Mouse (Mus musculus): ENCODE data around the gene Duoxa1.
"Not testable (repeated sequence)": the region's sequence is repeated elsewhere in the genome, so short reads cannot be mapped to it uniquely, and the experiment has no call there.

Duoxa1 gene

DNA sequence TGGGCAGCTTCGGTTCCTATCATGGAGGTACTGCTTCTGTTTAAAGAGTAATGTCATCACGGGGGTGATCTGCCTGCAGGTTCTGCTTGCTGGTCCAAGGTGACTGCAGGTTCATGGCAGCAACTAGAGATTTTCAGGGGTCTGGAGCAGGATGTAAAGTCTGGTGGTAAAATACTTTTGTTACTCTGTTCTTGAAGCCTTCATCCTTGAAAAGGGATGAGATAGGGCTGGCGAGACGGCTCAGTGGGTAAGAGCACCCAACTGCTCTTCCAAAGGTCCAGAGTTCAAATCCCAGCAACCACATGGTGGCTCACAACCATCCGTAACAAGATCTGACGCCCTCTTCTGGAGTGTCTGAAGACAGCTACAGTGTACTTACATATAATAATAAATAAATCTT is 16.8 kb upstream of the Duoxa1 start:
- not testable (repeated sequence) for DNase-seq (ENCODE audit: low spot score)

DNA sequence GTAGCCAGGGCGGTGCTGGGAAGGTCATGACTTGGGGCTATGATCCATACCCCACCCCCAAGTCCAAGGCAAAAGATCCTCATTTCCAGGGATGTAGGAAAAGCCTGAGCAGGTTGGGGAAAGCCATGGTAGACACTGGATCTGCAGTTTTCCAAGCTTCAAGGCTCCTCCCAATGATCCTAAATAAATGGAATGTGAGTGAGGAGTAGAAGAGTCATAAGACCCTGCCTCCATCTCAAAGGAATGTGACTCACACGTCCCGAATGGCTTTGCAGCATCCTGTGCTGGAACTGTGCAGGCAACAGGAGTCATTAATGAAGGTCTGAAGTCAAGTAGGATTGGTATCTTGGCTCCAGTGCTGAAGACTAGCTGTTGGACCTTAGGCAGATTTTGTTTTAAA is 14.5 kb upstream of the Duoxa1 start:
- DNase-seq (ENCODE audit: low spot score), result no peak

DNA sequence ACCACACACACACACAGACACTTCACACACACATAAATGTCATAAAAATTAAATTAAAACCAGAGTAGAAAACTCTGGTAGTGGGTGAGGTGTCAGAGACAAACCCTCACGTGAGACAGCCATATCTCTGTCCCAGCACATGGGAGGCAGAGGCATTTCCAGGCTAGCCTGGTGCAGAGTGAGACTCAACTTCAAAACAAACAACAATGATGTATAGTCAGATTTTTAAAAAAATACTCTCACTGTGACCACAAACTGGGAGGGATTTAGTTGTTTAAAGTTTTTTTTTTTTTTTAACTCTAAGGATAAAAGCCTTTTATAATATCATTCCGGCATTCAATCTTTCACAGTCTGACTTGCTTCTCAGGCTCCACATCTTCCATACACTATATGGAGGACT is 11.8 kb upstream of the Duoxa1 start:
- DNase-seq (ENCODE audit: low spot score), result no peak

DNA sequence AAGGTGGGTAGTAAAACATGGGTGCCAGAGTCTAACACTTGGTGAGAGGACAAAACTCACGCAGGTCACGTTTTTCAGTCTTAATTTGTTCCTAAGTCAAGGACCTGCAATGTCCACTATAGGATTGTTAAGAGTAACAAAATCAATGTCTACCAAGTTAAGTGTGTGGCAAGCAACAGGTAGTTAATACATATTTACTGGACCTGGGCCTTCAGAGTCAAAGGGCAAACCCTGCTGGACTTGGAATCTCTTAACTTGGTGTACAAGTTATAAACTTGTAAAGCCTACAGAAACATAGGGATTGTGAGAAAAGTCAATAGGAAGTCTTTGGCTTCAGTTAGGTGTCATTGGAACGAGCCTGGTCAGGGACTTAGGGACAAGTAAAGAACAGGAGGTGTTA is 11.1 kb upstream of the Duoxa1 start:
- DNase-seq (ENCODE audit: low spot score), result no peak

DNA sequence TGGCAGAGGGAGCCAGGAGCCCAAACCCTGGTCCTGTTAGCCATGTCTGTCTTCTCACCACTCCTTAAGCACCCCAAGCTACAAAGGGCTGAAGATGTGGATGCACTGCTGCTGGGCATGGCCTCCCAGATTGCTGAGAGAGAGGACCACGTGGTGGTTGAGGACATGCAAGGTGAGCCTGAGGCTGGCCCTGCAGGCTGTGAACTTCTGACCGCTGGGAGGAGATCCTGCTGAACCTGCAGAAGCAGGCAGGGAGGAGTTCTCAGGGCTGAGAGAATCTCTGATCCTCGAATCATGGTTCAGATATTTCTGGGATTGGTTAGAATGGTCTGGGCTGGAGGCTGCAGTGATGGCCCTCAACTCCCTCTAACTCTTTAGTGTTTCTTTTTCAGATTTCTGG is 10.4 kb upstream of the Duoxa1 start:
- no peak for DNase-seq (ENCODE audit: low spot score)

DNA sequence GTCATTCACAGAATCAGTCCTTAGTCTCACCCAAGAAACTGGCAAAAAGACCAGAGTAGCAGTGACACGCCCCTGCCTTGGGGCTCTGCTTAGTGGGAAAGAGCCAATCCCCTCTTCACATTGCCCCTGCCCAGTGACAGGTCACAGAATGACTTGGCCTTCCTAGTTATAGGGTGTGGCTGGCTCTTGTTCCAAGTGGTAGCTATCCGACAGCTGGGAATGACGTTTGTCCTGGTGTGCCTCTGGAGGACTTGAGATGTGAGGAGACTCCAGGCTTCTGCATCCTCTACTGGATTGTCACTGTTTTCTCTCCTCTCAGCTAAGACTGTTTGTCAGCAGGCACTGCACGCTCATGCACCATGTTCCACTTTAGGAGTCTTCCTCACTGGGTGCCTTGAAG is 3.9 kb upstream of the Duoxa1 start:
- DNase-seq (ENCODE audit: low spot score), result no peak

DNA sequence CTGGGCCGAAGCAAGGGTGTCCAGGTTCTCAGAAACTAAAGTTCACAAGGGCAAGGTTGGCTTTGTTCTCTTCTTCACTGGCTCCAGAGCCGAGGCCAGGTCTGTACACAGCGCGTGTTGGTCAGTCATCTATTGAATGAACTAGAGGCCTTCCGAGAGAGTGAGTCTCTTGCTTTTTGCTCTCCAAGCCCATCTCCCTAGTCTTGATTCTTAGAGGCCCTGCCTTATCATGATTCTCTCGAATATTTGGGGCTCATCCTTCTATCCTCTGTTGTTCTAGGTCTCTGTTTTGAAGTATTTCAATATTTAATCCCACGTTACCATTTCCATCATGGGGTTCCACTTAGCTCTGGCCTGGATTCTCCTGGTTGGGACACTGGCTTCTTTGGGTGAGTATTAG is 1.8 kb upstream of the Duoxa1 start, which contains the start of gene Duox1:
Gene Duox1 (plus strand): TSS at position 301 of the 400 bp plus-strand sequence.
- no peak for DNase-seq (ENCODE audit: low spot score)

DNA sequence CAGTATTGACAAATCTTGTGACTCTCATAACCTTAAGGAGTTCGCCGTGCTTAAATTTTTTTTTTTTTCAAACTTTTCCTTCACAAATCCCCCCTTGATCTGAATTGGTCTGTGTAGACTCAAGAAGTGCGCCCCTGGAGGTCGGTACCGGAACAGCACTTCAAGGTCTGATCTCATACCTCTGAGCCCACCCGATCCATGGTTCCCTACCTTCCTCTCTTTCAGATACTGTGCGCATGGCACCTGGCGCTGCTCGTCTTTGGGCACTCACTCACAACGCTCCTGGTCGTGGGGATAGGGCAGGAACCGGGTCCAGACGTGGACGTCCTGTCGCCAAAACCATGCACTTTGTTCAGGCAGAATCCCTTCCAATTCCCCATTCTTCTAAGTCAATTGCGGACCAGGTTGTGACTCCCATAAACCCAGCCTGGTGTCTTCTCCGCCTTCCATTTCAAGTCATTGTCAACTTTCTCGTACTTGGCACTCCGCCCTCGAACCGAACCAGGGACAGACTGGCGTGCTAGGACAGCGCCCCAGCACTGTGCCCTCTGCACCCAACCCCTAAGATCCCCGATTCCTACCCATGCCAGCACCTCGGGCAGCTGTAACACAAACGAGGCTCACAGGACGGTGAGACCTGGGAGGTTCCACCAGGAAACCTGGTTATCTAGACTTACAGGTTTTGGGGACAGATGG is 660 bp downstream of the Duoxa1 start:
- DNase-seq (ENCODE audit: low spot score), result peak; percentile 82

DNA sequence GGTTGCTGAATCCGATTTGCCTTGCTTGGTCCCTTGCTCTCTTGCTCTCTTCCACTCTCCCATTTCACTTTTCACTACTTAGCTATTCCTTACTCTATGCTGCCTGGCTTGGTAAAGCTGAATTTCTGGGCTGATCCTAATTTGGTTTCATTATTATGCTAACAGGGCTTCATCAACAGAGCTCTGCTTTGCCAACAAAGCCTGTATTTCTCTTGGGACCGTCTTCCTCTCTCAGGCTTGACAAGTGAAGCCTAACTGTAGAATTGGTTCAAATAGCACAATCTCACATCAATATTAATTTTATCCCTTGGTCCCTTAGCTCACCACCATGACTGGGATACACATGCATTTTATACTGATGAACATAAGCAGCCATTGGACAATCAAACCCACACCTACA is 2.0 kb downstream of the Duoxa1 start:
- DNase-seq (ENCODE audit: low spot score), result no peak

DNA sequence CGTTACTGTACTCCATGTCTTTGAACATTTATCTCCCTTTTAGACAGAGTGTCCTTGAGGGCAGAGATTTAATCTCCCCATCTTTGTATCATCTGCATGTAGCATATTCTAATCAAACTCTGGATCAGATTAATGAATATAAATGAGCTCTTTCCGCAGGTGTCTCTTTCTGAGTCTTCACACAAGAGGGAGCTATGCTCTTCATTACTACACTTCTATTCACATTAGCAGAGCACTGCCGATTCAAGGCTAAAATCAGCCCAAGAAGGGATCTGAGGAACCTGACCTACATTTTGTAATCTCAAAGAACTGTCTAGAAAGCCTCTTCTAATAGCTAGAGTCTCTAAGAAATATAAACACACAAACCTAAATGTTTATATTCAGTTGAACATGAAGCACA is 3.9 kb downstream of the Duoxa1 start:
- no peak for DNase-seq (ENCODE audit: low spot score)

DNA sequence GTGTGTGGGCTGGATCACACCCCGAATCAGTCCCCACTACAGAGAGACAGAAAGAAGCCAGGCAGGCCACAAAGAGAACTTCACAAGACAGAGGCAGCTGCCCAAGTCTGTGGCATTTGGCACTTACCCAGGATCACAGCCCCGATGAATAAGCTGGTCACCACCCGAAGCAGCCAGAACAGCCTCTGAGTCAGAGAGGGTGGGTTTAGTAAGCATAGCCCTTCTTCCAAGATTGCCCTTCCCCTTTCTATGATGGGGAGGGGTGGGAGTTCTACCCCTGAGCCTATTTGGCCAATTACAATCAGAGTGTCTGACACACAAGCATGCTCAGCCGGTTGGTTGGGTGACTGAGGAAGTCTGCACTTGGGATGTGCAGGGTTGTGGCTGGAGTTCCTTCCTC is 7.3 kb downstream of the Duoxa1 start:
- DNase-seq (ENCODE audit: low spot score), result peak; percentile 76

DNA sequence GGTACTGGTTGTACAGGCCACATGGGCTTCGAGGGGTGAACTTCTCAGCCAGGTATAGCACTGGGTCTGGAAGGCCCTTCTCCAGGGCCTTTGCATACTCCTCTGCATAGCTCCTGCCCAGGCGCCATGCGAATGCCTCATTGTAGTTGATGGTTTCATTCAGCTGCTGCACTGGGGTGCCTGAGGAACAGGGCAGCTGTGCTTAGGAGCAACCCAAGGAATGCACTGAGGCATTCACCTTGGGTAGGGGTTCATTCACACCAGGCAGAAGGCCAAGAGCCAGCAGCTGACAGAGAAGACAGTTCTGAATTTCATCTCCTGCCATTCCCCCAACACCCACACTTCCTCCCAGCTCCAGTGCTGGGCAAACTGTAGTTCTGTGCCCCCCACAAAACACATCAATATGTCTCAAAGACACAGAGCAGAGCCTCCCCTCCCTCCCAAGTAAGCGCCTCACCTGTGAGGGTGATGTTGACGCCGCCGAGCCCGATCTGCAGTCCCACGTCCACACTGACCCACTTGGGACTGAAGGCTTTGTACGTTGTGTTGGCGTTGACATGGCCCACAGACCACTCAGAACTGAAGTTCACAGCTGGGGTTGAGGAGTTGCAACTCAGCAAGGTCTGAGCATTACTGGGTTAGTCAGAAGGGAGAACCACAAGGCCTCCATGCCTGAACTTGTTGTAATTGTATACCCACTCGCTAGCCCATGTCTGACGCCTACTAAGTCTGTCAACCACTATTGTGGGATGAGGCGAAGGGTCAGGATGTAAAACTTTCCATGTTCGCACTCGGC is 8.2 kb downstream of the Duoxa1 start:
- no peak for DNase-seq (ENCODE audit: low spot score)

DNA sequence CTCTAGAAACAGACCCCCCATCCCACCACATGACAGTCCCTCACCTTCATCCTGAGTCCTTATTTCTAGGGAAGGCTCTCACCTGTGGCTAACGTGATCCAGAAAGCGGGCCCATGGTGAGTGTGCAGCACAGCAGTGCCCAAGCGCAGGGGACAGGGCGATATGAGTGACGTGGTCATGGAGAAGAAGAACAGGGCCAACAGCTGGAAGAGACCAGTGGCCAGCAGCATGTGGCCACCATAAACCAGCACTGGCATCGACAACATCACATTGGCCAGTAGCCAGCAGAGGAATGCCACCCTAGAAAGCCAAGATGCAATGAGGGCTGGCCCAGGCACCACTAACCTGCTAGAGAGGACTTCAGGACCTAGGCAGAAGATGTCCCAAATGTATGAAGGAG is 9.0 kb downstream of the Duoxa1 start:
- no peak for DNase-seq (ENCODE audit: low spot score)

DNA sequence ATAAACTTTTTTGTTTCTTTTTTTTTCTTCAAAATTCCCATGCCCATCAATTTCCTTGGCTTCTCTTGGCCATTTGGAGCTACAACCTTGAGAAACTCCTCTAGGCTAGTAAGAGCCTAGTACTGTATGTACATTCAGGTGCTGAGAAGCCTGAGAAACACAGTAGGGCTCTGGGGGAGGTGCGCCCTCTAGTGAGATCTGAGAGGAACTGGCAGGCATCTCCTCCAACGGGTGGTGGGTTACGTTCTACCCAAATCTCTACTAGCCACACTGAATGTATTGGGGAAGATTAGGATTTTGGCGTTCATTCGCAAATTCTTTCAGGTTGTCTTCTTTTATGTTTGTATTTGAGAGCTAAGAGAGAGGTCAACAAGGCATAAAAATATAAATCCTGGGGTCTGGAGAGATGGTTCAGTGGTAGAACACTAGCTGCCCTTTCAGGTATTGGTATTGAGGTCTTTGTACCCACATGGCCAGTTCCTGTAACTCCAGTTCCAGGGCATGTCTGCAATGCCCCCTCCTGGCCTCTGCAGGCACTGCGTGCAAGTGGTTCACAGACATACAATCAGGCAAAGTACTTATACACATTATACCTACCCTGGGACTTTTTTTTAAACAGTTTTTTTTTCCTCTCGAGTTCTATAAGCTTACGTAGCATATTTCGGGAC is 10.8 kb downstream of the Duoxa1 start:
- peak; percentile 66 for DNase-seq (ENCODE audit: low spot score)

DNA sequence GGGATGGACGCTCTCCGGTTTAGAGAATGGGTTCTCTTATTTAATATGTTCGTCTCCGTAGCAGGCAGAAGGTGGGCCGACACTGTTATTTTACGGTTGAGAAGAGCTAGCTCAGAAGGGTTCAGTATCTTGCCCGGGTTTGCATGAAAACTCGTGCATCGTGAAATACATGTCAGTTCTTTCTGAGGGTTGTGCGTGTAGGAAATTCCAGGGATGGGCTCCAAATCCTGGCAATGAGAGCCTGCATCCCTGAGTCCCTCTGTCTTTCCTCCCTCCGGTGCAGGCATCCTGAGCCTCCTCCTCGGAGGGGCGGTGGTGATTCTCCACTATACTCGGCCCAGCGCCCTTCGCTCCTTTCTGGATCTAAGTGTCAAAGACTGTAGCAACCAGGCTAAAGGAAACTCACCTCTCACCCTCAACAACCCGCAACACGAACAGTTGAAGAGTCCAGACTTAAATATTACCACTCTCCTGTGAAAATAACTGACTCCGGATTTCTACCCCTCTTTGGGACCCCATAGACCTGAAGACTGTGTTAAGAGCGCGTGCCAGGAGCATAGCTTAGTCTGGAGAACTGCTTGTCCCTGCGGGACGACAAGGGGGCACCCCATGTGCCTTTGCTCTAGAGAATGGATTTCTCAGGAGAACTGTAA is 11.5 kb downstream of the Duoxa1 start:
- no peak for DNase-seq (ENCODE audit: low spot score)

DNA sequence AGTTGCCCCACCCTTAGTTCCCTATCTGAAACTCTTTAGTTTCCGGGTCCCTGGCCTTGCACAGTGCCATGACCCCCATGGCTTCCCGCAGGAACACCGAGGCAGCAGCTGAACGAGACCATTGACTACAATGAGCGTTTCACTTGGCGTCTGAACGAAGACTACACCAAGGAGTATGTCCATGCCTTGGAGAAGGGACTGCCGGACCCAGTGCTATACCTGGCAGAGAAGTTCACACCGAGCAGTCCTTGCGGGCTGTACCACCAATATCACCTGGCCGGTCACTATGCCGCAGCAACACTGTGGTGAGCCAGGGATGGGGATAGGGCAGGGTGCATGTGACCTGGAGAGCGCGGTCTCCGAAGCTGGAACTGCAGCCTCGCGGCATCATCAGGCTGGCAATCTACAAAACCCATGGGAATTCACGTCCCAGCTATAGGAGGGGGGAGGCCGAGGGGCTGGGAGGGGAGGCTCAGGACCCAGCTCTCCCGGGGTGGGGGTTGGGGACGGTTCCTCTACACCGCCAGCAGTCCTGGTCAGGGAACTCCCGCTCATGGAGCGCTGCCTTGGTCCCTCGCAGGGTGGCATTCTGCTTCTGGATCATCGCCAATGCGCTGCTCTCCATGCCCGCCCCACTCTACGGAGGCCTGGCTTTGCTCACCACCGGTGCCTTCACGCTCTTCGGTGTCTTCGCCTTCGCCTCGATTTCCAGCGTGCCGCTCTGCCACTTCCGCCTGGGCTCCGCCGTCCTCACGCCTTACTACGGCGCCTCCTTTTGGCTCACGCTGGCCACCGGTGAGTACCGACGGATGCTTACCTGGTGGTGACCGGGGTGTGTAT is 12.2 kb downstream of the Duoxa1 start:
- peak; percentile 33 for DNase-seq (ENCODE audit: low spot score)

DNA sequence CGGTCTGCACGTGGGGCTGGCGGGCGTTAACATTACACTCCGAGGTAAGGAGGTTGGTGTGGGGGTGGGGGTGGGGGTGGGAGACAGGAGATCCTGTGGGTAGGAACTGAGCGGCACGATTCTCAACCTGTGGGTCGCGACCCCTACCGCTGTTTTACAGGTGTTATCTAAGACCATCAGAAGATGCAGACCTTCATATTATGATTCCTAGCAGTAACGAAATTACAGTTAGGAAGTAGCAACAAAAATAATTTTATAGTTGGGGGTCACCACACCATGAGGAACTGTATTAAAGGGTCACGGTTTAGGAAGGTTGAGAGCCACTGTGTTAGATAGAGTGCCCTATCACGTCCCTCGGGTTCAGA is 12.9 kb downstream of the Duoxa1 start:
- no peak for DNase-seq (ENCODE audit: low spot score)

DNA sequence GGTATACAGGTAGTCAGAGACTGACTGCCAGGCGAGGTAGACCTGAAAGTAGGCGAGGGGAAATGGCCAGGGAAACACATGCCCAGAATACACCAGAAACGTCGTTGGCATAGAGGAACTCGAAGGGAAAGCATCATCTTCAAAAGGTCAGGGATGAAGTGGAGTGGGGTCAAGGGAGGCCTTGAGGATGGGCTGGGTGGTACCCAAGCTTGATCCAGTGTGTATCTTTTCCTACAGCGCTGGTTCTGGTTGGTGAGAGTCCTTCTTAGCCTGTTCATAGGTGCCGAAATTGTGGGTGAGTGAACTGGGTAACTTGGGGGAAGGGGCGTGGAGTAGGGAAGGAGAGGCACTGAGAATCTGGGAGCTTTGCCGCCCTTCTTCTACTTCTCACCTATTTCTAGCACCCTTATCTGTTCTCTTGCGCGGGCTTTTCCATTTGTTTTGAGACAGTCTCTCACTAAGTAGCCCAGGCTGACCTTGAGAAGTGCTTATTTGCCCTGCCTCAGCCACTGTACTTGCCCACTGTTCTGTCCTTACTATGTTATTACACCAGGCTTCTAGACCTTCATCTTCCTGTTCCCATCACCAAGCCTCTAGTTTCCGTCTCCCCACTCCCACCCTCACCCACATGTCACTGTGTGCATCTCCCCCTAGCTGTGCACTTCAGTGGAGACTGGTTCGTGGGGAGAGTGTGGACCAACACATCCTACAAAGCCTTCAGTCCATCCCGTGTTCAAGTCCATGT is 13.4 kb downstream of the Duoxa1 start:
- DNase-seq (ENCODE audit: low spot score), result no peak

DNA sequence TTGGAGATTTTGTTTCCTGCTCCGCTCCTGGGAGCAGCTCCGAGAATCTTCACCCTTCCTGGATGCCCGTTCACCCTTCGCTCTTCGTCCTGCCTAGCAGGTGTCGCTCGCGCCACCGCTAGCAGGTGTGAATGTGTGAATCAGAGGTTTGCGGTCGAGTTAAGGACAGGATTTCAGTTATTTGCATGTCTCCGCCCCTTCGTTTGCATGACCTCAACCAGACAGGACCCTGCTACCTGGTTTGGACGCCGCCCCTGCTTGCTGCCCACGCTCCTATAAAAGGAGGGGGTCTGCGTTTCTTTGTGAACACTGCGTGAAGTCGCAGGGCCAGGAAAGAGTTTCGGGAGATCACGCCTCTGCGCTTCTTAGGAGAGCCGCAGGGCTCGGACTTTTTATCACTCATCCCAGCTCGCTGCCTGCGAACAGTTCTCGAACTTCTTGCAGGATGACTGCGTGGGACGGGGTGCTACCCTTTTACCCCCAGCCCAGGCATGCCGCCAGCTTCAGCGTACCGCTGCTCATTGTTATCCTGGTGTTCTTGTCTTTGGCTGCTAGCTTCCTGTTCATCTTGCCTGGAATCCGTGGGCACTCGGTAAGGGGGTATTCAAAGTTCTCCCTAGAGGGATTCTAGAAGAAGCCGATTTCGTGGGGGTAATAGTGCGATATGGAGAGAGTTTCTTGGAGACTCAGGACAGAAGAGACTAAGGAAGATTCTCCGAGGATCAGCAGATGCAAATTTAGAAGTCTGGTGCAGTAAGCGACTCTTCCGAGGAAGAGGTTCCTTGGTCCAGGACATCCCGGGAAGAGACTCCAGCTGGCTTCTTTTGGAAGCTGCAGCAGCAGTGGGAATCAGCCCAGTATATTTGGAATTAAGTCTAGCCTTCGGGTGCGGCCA is 14.7 kb downstream of the Duoxa1 start, which contains the start of gene Duoxa2:
Gene Duoxa2 (plus strand): TSS at position 305 of the 895 bp plus-strand sequence.
- DNase-seq (ENCODE audit: low spot score), result peak; percentile 25

DNA sequence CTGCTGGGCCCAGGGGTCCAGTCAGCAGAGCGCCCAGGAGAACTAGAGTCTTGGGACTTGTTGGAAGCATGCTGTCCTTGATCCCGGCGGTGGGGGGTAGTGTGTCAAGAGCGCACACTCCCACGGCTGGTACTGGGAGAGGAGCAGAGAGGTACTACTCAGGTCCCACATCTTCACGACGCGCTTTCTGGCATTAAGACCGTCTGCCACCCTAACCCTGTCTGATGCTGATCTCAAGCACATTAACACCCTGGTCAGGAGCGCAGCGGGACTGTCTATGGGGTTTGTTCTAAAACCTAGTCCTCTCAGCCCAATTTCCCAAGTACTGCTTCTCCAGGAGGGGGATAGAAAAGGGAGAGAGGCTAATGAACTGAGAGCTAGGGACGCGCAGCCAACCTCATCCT is 15.4 kb downstream of the Duoxa1 start, which contains the start of gene Duox2:
Gene Duox2 (minus strand): TSS at position 354 of the 404 bp plus-strand sequence.
- DNase-seq (ENCODE audit: low spot score), result no peak

Data from urinary bladder, postnatal 14 days (tissue).